Mouse (Mus musculus): Measurements from ENCODE around the gene Clec4a2.
"Not testable (repeated sequence)": the region's sequence is repeated elsewhere in the genome, so short reads cannot be mapped to it uniquely, and the experiment has no call there.

The Clec4a2 gene

GRCm38 (mm10) chr6:123106128-123106527, at the start of gene Clec4a2:
TSS of gene Clec4a2 (plus strand) at chr6:123106428.
- in situ Hi-C loops (cut with MboI; ENCODE audit: unreplicated experiment in 2 of 2), result not testable (repeated sequence)

DNA sequence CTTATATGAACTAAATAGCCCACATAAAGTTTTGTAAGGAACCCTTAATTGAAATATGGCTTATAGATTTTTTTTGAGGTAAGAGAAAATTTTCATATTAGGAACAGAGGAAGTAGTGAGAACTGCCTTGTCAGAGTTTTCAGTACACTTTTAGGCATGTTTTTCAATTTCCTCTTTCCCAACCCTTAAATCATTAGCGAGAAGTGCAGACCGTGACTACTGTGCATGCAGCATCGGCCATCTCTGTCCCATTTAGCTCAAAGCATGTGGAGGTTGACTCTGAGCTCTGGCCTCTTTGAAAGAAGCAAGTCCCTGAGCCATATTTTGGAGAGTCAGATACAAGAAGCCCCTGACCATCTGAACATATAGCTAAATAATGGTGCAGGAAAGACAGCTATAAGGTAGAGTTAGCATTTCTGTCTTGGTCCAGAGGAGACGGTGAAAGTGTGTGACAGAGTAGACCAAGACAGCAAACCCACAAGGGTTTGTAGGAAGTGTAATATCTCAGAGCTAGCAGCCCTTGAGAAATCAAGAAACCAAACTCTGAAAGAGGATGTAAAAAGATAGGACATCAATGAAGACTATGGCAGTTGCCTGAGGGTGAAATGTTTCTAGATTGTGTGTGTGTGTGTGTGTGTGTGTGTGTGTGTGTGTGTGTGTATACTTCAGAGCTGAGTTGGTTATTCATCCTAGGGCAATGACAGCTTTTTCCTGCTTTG, 10.9 kb upstream of the Clec4a2 start:
- in situ Hi-C loops (cut with MboI; ENCODE audit: unreplicated experiment in 2 of 2), result no loop called here

GRCm38 (mm10) chr6:123123195-123123594, 17.0 kb downstream of the Clec4a2 start:
- in situ Hi-C loops (cut with MboI; ENCODE audit: unreplicated experiment in 2 of 2), result no loop called here

- in situ Hi-C loops (cut with MboI; ENCODE audit: unreplicated experiment in 2 of 2), result no loop called here
Observed at GRCm38 (mm10) chr6:123127173-123127572, 20.9 kb downstream of the Clec4a2 start.

DNA sequence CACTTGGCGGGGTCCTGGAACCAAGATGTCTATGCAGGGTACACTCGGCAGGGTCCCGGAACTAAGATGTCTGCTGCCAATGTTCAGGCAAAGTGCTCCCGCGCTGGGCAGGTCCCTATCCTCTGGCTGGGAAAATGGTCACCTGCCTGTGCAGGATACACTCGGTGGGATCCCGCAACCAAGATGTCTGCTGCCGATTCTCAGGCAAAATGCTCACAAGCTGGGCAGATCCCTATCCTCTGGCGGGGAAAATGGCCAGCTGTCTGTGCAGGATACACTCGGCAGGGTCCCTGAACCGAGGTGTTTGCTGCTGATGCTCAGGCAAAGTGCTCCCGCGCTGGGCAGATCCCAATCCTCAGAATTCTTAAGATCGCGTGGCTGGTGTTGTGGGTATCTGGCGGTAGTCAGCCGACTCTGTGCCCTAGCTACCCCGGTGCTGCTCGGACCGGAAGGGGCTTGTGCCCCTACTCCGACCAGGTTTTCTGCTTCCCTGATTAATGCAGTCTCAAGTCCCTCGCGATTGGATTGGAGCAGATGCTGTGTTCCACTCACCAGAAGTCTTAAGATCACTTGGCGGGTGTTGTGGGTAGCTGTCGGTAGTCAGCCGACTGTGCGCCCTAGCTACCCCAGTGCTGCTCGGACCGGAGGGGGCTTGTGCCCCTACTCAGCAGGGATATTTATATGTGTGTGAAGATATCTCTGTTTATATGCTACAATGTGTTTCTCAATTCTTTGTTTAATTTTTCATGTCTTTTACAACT, 31.7 kb downstream of the Clec4a2 start:
- in situ Hi-C loops (cut with MboI; ENCODE audit: unreplicated experiment in 2 of 2), result not testable (repeated sequence)

GRCm38 (mm10) chr6:123170106-123170505, 63.9 kb downstream of the Clec4a2 start:
- in situ Hi-C loops (cut with MboI; ENCODE audit: unreplicated experiment in 2 of 2), result no loop called here

DNA sequence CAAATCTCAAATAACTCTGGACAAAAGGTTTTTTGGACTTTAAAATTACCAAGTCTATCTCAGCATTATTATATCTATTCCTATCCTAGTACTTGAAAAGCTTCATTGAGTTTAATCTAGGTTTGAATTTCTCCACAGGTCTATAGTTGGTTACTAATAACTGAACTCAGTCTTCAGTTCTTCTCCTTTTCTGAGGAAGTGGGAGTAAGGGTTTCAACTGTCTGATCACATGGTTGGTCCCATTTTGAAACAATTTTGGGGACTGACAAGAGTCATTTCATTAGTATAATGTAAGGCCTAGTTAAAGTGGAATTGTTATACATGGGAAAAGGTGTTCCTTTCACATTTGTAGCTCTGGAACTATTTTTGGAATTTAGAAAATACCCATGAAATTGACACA, 64.8 kb downstream of the Clec4a2 start:
- in situ Hi-C loops (cut with MboI; ENCODE audit: unreplicated experiment in 2 of 2), result no loop called here

DNA sequence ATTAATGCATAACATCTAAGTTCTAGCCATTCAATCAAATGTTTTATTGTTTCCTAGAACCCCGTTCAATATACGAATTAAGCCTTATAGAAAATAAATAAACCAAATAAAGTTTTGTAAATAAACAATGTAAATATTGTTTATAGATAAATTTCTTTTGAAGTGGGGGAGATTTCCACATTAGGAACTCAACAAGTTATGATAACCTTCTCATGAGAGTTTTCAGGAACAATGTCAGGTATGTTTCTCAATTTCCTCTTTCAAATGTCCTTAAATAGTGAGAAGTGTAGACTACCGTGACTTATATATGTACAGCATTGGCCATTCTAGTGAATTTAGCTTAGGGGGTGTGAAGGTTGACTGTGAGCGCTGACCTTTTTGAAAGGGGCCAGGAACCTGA, 66.4 kb downstream of the Clec4a2 start, which contains the start of gene Clec4b2:
Gene Clec4b2, plus strand, starts transcription at position 301 of the 400 bp plus-strand sequence.
- in situ Hi-C loops (cut with MboI; ENCODE audit: unreplicated experiment in 2 of 2), result no loop called here

- in situ Hi-C loops (cut with MboI; ENCODE audit: unreplicated experiment in 2 of 2), result no loop called here
Observed at GRCm38 (mm10) chr6:123175549-123175948, 69.3 kb downstream of the Clec4a2 start.

DNA sequence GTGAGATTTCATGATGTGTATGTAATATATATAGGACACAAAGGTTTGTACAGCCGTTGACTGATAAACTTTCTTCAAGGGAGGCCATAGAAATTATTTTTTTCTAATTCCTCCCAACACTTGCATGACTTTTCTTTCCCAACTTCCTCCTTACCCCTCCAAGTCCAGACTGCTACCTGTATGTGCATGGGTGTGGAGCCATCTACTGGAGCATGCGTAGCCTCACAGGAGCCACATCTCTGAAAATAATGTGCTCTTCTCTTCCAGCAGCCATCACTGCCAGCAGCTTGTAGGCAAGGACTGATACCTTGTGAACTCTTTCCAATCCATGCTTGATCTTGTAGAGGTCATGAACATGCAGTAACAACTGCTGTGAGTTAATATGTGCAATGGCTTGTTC, 78.6 kb downstream of the Clec4a2 start:
- in situ Hi-C loops (cut with MboI; ENCODE audit: unreplicated experiment in 2 of 2), result not testable (repeated sequence)
